Mouse (Mus musculus) yolk sac, embryonic 10.5 days (tissue): ENCODE results near the gene Map3k5.

Experiments
- DNase-seq: peaks from one replicate; pipeline ENCODE4 v3.0.0-alpha.2; 2017; ENCODE audit warnings: low spot score

The Map3k5 gene

DNA sequence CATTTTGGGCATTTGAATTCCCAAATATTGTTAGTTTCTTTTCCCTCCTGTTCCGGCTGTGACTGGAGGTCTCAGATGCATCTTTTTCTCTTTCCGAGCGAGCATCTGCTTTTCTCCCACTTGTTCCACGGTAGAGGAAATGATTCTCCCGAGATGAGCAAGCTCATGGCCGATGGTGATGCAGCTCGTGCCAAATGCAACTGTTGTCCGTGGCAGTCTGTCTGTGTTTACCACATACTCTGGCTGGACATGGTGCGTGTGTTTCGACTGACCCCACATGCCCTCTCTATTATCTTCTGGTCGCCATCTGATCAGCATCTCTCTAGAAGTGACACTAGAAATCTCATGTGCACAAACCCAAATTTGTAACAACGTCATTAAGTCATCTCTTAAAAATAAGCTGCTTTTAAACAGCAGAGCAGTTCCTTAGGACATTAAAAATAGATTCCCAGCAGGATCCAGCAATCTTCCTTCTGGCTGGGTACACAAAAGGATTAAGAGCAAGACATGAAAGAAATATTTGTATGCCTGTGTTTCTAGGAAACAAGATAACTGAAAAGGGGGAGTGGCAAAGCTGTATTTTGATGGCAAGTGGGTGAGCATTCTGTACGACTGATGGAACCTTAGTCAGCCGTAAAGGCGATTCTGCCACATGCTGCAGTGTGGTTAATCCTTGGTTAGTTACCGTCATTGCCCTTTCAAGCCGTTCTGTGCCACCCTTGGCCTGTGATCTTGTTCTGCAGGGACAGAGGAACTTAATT is 72.2 kb downstream of the Map3k5 start:
- DNase-seq: no peak

DNA sequence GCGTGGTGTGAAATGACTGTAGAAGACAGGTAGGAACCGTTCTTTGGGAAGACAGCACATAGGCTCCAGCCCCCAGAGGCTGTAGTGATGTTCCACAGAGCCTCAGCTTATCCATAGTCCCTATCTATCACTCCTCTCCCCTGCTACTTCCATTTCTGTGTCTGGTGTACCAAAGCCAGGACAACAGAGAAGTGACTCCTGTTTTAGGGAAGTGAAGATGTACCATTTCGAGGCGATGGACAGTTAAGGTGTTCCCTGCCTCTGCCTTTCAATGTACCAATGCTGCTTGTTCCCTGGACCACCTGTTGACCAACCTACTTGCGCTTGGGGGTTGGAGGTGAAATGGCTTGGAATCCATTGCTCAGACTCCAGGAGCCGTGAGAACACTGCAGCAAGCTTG is 75.0 kb downstream of the Map3k5 start:
- no peak for DNase-seq

DNA sequence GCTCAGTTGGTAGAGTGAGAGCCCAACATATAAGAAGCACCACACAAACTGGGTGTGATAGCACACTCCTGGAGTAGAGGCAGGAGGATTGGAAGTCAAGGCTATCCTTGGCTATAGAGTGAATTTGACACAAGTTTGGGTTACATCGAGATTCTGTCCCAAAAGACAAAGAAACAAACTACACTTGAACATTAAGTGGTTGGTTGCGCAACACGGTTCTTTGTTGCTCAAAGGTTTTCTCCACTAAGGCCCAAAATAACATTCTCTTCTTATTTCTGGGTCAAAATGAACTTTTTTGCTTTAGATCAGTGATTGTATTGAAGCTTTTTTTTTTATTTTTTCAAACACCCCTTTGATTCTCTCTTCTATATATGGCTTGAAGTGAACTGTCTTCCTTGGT is 75.7 kb downstream of the Map3k5 start:
- no peak for DNase-seq

DNA sequence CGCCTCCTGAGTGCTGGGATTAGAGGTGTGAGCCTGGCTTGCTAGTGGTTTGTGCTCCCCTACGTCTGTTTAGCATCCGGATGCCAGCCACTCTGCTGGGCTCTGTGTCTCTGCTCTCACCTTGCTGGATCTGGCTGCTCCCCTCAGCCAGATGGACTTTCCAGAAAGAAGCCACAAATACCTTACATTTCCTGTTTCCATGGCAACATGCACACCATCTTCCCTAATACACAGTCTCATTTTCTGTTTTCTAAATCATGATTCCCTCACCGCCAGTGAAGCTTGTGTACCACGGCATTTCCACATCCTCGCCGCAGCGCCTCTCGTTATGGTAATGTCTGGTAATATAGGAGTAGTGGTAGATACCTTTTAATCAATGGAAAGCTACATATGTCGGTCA is 84.1 kb downstream of the Map3k5 start:
- DNase-seq: no peak

DNA sequence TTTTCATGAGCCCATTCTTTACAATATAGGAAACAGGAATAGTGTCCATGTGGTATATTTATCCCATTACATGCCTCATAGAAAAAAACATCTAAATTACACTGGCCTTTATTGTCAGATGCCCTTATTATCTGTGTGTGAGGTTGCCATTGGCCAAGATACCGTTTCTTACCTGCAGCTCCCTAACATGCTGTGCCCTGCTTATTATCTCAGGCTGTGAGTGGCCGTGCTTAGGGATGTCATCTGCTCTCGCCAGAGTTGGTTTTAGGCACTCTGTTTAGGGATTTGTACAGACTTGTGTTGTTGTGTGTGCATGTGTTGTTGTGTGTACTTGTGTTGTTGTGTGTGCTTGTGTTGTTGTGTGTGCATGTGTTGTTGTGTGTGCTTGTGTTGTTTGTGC is 84.5 kb downstream of the Map3k5 start:
- no peak for DNase-seq

DNA sequence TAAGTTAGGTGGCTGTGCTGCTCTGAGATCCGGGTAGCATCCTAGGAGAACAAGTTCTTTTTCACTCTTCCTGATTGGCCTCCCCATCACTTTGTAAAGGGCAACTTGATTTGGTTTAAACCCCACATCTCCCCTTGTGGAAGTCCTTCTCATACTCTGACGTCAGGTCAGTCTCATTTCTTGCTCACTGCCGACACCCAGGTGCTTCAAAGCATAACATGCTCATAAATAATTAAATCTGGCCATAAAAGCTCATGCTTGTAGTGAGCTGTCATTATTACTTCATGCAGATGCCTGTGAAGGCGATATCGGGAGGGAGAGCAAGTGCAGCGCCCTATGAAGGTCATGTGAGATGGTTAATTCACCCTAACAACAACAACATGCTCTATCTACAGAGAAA is 87.0 kb downstream of the Map3k5 start:
- no peak for DNase-seq

DNA sequence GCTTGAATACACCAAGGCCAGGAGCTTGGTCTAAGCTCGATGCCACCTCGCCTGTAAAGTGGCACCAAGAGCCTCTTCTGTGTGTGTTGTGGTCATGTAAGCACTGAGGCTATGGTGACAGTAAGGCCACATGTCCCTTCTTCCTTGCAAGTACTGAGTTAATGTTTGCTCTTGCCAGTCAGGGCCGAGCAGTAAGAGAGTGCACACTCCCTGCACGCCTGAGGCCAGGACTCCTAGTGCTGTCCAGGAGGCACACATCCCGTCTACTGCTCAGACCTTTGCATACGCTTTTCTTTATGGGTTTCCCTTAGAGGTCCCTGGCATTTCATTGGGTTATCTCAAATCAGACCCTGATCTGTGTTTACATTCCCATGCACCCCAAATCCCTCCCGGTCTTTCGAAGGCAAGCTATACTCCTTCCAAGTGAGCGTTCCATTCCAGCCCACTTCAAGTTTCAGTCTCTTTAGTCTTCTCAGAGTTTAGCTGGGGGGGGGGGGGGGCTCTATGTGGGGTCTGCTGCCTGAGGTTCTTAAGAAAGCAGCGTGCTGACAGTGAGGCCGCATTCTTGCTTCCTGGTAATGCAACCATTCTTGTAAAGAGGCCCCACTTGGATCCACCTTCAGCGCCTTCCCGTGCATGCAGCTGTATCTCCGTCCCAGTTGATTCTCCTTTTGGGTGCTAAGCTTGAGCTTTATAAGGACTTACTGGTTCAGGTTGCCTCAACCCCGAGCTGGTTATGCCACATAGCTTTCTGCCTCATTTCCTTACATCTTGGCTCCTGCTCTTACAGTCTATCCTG is 87.6 kb downstream of the Map3k5 start:
- no peak for DNase-seq

DNA sequence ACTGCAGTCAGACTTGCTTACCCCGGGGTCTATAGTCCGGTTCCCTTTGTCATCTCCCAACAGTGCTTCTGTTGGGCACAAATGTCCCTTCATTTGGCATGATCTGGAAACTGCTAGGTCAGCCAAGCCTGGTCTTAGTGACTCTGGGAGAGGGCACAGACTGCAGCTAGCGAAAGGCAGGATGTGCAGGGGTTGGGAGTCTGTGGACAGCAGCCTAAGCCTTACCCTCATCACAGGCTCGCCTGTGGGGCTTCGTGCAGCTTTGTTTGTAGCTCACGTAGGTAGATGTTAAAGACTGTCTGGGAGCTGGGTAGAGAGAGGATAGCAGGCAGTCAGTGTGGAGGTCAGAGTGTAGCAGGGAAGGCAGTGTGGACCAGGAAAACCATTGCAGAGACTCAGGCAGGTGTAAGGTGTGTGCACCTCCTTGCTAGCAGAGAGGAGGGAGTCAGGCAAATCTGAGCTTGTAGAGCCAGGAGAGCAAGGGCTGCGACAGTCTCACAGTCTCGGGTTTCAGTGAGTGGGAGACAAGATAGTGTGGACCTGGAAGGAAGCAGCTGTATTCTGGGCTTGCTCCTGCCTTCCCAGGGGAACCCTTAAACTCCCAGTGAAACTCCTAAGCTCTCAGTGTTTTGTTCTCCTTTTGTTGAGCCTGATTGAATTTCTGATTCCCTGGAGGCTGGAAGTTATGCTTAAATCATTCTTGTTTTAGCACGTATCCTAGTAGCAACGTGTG is 88.5 kb downstream of the Map3k5 start:
- no peak for DNase-seq

DNA sequence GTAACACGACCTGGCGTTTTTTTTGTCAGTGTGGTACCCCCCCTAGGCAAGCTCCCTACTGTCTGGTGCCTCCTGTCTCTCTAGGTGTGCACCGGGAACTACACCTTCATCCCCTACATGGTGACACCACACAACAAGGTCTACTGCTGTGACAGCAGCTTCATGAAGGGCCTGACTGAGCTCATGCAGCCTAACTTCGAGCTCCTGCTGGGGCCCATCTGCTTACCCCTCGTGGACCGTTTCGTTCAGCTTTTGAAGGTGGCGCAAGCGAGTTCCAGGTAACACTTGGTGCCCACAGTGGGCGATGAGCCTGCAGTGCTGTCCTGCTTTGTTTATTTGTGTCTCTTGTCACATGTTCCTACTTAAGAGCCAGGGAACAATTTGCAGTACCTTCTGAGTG is 89.3 kb downstream of the Map3k5 start:
- no peak for DNase-seq

DNA sequence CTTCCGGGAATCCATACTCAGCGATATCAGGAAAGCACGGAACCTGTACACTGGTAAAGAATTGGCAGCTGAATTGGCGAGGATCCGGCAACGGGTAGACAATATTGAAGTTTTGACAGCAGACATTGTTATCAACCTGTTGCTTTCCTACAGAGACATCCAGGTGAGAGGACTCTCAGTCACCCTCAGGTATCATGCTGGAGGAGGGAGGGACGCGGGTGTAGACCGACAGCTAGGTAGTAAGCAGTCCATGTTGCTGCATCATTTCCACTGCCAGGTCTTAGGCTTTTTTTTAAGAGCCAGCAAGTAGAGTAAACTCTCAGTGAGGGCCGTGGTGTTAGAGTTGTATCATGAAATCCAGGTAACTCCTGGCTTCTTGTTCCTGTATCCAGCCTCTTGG is 90.6 kb downstream of the Map3k5 start:
- no peak for DNase-seq

DNA sequence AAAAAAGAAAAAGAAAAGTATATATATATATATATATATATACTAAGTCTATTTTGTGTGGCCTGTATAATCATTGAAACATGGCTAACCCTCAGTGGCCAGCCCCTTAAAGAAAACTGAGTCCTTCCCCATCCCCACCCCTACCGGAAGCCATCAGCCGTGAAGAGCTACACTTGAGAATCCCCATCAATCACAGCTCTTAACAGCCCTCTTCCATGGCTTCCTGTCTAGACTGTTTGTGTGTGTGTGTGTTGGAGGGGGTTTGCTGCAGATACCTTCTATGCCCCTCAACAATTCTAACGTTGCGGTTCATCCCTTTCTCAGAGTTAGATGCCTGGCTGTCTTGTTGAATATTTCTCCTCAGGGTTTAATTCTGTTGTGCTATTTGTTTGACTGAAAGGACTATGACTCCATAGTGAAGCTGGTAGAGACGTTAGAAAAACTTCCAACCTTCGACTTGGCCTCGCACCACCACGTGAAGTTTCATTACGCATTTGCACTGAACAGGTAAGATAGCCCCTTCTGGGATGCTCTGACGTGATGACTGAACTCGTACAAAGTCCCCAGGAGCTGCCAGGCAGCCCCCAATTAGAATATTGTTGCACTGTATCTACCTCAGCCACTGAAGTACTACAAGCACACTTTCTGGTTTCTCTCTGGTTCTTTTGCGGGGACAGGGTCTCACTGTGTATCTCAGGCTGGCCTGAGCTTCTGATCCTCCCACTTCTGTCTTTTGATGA is 91.7 kb downstream of the Map3k5 start:
- DNase-seq: no peak

DNA sequence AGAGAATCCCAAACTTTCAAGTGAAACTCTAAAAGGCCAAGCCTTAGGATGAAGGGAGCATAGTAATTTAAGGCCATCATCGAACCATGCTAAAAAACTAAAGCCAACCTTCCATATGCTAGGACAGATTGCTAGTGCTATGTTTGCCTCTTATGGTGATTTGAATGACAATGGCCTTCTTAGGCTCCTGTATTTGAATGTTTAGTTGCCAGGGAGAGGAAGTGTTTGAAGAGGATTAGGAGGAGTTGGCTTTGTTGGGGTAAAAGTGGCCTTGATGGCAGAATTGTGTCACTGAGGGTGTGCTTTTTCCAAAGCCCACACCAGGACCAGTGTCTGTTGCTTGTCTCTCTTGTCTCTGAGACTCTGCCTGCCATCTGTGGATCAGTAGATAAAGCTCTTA is 96.4 kb downstream of the Map3k5 start:
- DNase-seq: no peak

DNA sequence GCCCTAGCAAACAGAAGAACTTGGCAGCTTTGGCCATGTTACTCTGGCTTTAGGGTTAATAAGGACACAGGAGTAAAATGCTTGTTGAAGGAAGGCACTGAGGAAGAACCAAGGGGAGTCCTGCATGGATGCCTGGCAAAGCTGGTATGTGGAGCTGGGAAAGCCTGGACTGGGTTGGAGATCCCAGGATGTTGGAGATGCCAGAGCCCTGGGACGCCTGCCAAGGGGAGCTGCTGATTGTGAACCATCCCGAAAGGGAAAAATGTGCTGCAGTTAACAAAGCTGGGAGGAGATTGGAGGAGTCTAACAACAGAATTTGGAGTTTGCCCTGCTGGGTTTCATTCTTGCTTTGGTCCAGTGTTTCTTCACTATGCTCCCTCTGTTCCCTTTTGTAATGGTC is 97.7 kb downstream of the Map3k5 start:
- no peak for DNase-seq

DNA sequence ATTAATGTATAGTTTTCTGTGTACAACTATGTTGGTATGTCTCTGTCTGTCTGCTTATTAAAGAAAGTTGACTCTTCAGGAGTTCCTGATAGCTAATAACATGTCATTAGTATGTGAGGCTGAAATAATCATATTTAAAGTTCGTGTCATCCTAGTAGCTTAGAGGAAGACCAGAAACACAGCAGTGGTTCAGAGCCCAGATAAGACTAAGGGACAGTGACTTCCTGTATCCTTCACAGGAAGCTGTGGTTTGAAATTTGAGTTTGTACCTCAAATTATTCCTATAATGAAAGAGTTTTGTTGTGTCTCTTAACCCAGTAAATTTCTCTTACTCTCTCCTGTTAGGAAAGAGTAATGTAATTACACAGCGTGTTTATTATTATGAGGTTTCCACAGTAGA is 102.1 kb downstream of the Map3k5 start:
- DNase-seq: no peak

DNA sequence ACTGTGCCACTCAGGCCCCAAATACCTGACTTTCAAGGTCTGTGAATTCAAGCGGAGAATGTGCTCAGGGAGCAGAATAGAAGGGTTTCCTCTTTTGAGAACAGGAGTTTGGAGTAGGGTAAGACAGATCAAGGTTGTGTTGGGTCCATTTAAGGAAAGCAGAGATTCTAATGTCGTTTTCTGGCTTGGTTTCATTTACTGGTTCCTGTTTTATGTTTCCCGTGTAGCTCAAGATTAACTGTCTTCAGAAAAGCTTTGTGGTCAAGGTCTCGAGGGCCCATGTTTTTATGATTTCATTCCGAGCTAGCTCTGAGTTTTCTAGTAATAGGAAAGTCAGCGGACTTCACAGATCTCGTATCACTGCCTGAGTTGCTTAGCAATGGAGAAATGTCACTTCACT is 102.6 kb downstream of the Map3k5 start:
- no peak for DNase-seq

DNA sequence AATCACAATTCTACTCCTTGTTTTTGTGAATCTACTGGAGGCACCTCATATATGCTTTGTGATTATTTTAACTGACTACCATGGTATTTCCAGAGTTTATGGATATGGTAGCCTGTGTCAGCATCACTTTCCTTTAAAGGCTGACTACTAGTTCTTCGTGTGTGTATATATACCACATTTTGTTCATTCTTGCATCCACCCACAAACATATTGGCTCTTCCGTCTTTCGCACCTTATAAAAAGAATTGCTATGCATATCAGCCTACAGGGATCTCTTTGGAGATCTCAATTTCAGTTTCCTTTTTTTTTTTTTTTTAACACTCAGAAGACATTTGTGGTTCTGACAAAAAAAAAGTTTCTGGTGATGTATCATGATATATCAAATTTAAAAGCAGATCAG is 105.3 kb downstream of the Map3k5 start:
- no peak for DNase-seq

DNA sequence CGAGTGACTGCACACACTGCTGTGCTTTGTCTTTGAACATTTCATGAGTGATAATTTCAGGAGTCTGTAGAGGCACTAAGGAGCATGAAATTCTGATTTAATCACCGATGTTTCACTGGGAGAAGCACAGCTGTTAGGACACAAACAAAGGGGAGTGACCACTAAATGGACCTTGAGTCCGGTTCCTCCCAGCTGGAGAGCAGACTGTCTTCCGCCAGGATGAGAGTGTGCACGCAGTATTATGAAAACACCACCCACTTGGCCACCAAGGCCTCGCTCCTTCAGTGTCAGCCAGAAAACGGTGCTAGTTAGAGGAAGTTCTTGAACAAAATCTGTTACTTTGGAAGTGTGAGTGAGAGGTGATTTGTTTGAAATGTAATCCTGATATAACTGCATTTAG is 105.8 kb downstream of the Map3k5 start:
- no peak for DNase-seq

DNA sequence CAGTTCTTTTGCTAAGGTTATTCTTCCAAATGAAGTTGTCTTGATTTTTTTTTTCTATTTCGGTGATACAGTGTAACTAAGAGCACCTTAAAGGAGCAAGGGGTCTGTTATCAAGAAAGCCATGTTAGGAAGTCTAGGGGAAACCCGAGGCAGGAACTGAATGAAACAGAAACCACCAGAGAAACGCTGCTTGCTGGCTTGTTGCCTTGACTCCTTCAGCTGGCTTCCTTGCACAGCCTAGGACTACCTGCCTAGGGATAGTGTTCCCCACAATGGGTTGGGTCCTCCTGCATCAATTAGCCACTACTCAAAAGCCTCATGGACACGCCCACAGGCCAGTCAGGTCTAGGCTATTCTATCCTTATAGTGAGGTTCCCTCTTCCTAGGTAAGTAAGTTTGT is 106.4 kb downstream of the Map3k5 start:
- no peak for DNase-seq

DNA sequence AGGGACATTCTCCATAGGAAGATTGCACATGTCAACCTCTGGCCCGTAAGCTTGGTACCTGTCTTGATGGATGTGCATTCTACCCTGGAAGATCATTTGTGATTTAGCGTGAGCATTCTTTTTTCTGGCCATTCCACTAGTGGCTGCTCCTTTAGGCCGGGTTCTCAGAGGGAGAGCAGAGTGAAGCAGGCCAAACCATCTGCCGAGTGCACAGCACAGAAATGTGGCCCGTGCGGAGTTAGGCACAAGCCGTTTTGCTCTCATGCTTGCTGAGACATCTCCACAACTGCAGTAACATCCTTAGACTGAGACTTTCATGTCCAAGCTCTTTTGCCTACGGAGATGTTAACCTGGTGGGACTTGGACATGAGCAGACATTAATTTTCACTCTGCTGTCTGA is 107.8 kb downstream of the Map3k5 start:
- DNase-seq: no peak

DNA sequence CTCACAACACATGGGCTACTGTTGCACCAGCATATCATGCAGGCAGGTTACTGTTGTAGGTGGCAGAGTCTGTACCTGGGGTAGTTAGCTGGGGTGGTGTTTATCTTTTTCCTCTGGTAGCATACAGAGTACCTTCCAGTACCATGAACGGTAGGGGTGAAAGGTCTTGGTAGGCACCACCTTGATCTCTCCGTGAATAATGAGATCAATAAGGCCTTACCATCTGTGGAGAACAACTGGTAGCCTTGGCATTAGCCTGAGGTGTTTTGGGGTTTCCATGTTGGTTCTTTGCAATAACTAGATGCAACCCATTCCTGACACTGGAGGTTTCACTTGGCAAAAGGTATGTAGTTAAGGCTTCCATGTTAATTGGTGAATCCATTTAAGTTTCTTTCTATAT is 109.8 kb downstream of the Map3k5 start:
- no peak for DNase-seq

DNA sequence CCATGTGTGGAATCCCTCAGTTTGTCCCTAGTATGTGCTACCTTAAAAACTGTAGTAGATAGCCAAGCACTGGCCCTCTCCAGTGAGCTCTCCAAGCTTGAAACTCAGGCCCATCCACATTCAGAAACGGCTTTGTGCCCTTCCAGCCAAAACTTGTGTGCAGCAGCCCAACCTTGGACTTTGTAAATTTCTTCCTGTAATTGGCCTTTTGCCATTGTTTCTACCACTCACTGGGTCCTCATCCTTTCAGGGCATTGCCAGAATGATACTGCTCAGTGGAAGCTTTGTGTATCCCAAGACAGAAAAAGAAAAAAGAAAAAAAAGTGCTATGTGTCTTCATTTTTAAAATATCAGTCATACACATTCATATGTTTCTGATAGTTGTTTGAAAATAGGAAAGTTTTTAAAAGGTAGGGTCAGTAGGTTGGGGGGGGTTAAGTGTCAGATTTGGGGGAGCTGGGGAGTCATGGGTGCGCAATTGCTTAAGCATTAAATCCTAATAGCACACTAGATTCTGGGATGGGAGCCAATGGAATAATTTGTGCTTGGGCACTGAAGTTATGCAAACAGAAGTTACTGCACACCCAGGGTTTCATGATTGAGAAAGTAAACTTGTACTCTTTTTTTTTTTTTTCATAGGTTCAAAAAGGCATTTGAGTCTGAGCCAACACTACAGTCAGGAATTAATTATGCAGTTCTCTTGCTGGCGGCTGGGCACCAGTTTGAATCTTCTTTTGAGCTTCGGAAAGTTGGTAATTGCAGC is 111.6 kb downstream of the Map3k5 start:
- DNase-seq: no peak
